Mouse (Mus musculus) left cerebral cortex, adult 2 months (tissue): Measurements from ENCODE around the gene Skiv2l. TPM values are rescaled to one million over a fixed set of nuclear protein-coding genes. Genes with fewer than 3 reads are reported as not detected.
A peak's percentile ranks its signal among the peaks of the same experiment; 100 is the strongest.

Experiments used
- DNase-seq, 2 experiments: peaks; one replicate each; pipeline ENCODE4 v3.0.0; 2021 to 2022; ENCODE audit warnings: low spot score in 2 of 2, mixed read lengths in 1 of 2; ENCODE audit errors: extremely low spot score in 1 of 2
- H3K27ac ChIP-seq: fragments of 200-600 bp; 2 replicates; pipeline ENCODE4 v1.8.1; 2022
- H3K4me3 ChIP-seq: fragments of 200-600 bp; 2 replicates; pipeline ENCODE4 v1.8.1; 2022
- CTCF ChIP-seq: fragments of 200-600 bp; IDR thresholded peaks from 2 replicates; pipeline ENCODE4 v1.8.1; 2022; ENCODE audit warnings: antibody characterized with exemption, mild to moderate bottlenecking, moderate library complexity
- intact Hi-C: fragments of 180-260 bp; cut with DNase I; formaldehyde crosslinking; loops from one replicate; pipeline ENCODE4 v1.15.1; 2025
- total RNA-seq, 2 experiments: library from RNA; stranded (reverse); gene quantifications; 2 replicates each; pipeline ENCODE4 v1.2.3; 2021

Gene Skiv2l
- total RNA-seq, 2 experiments from 2014 or later = 70.1 to 70.4 TPM

GRCm38 (mm10) chr17:34893072-34893824 is 43.2 kb upstream of the Skiv2l start:
- DNase-seq = no peak
- Histone ChIP-seq H3K27ac (peak overlapping the region; percentile 86), H3K4me3 (peak overlapping the region; percentile 69)
- no peak for TF ChIP-seq CTCF
- intact Hi-C loops = loop anchor here (2.0 to 10.0 kb wide), 4 partner anchors 38 to 768 kb away; partner anchors contain the start of genes Atp6v1g2 and Brd2

DNA sequence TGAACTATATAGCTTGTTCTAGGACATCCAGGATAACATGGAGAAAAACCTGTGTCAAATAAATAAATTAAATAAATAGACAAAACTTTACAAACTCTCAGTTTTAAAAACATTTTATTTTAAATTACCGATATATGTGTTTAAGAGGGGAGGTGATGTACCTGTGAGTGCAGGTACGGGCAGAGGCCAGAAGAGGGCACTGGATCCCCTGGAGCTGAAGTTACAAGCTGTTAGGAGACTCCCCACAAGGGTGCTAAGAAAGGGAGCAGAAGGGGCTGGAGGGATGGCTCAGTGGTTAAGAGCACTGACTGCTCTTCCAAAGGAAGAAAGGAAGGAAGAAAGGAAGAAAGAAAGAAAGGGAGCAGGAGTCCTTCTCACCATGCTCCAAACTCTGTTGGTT is 41.4 kb upstream of the Skiv2l start:
- no peak; the same call in 1 of the 2 replicates for TF ChIP-seq CTCF
- no peak overlapping the region for H3K27ac ChIP-seq
- intact Hi-C loops = loop anchor here (5.0 to 10.0 kb wide), 3 partner anchors 239 to 767 kb away; partner anchors contain the start of genes Atp6v1g2 and Brd2
- DNase-seq = no peak
- H3K4me3 ChIP-seq = no peak overlapping the region

DNA sequence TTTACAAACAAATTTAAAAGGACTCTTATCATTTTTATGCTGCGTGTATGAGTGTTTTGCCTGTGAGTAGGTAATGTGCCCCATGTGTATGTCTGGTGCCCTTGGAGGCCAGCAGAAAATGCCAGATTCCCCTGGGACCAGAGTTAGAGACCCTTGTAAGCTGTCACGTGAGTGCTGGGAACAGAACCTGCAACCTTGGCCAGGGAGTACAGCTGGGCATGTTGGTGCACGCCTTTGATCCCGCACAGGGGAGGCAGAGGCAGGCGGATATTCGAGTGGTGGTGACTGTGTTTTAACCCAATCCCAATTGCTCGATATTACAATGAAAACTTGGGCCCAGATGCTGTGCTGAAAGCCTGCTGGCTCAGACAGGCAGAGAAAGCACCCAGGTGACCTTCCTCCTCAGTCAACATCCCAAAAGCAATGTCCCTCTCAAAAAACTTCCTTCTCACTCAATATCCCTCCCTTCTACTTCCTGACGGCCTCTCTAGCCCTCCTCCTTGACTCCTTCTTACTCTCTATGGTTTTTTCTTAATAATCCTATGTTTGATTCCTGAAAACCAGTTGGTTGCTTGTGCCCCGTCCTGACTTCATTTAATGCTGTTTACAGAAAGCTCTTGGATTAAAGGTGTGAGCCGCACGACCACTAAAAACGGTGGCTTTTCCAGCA is 40.2 kb upstream of the Skiv2l start:
- H3K27ac ChIP-seq = no peak overlapping the region
- intact Hi-C loops = loop anchor here (5.0 to 10.0 kb wide), 3 partner anchors 238 to 765 kb away; partner anchors contain the start of genes Atp6v1g2 and Brd2
- DNase-seq = no peak
- H3K4me3 ChIP-seq = no peak overlapping the region
- no peak for TF ChIP-seq CTCF

DNA sequence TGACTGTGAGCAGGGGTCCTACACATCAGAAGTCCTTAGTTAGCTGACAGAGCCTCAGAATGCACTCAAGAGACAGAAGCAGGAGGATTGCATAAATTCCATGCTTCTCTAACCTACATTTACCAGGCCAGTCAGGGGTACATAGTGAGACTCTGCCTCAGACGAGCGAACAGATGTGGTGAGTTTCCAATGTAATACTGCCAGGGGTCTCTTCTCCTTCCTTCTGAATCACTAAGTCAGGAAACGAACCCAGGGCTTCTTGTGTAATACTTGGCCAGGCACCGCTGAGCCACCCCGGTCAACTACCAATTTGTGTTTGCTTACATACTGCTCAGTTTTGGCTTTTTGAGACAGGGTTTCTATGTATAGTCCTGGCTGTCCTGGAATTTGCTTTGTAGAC is 37.9 kb upstream of the Skiv2l start:
- DNase-seq = no peak

GRCm38 (mm10) chr17:34885615-34886014 is 35.6 kb upstream of the Skiv2l start:
- H3K27ac ChIP-seq = no peak overlapping the region
- H3K4me3 ChIP-seq = no peak overlapping the region
- no peak for DNase-seq
- intact Hi-C loops = no loop called here
- TF ChIP-seq CTCF = no peak

More for the DNA sequence above, 37.9 kb upstream of the Skiv2l start:
- no peak overlapping the region for H3K27ac ChIP-seq
- no peak for TF ChIP-seq CTCF
- intact Hi-C loops = no loop called here
- no peak overlapping the region for H3K4me3 ChIP-seq

GRCm38 (mm10) chr17:34884704-34885103 is 34.7 kb upstream of the Skiv2l start:
- Histone ChIP-seq H3K4me3 (no peak overlapping the region), H3K27ac (no peak overlapping the region)
- TF ChIP-seq CTCF = no peak
- DNase-seq = no peak
- intact Hi-C loops = no loop called here

DNA sequence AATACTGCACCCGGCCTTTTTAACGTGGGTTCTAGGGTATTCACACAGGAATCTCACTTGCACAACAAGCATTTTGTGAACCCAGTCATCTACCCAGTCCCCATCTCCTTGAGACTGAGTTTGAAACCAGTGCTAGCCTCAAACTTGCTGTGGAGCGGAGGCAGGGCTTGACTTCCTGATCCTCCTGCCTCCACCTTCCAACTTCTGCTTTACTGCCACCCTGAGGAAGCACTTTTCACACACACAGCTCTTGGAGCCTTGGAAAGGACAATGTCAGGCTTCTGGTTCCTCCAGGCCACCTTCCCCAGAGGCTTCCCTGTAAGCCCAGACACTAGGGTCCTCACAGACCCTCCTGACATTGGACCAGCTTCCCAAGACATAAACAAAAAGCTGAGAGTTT is 33.3 kb upstream of the Skiv2l start:
- no peak for TF ChIP-seq CTCF
- no peak overlapping the region for H3K4me3 ChIP-seq
- intact Hi-C loops = no loop called here
- H3K27ac ChIP-seq = no peak overlapping the region
- no peak for DNase-seq

DNA sequence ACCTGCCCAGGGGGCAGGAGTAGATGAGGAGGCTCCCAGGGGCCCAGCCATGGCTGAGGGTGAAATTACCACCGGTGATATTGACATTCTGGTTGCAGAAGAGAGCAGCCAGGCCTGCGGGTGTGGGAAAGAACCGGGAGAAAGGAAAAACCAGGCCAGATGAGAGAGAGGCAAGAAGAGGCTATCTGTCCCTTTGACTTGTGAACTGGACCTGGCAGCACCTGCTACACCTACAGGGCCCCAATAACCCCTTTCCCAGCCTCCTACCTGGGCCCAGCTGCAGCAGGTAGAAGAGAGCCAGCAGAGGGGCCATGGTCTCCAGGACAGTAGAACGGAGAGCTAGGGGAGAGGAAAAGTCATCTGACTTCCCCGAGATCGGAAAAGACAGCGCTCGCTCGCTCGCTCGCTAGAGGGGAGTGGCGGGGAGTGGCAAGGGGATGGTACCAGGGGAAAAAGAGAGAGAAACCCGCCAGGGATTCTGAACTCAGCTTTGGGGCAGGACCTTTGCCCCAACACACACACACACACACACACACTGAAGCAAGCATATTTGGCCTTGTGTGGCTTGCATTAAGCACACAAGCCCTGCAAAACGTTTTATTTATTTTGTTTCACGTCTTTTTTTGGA is 31.8 kb upstream of the Skiv2l start, which contains the start of gene Gm20547:
Gene Gm20547, minus strand, starts transcription at position 360 of the 628 bp plus-strand sequence.
- intact Hi-C loops = no loop called here
- DNase-seq = no peak

DNA sequence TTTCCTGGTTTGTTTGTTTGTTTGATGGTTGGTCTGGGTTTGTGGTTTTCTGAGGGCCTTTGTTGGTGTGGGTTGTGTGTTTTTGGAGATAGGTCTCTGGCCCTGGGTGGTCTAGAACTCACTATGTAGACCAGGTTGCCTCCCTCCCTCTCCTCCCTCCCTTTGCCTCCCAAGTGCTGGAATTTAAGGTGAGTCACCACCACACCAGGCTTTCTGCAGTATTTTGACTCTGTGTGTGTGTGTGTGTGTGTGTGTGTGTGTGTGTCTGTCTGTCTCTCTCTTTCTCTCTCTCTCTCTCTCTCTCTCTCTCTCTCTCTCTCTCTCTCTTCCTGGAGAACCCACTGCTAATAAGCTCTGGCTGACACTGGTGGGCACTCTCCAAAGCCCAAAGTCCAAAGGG is 31.2 kb upstream of the Skiv2l start:
- Histone ChIP-seq H3K4me3 (no peak overlapping the region), H3K27ac (no peak overlapping the region)
- intact Hi-C loops = no loop called here
- DNase-seq = no peak
- TF ChIP-seq CTCF = no peak

More for the DNA sequence above, 31.8 kb upstream of the Skiv2l start, which contains the start of gene Gm20547:
- no peak for TF ChIP-seq CTCF
- Histone ChIP-seq H3K4me3 (no peak within 1 kb of the TSS), H3K27ac (no peak within 1 kb of the TSS)

DNA sequence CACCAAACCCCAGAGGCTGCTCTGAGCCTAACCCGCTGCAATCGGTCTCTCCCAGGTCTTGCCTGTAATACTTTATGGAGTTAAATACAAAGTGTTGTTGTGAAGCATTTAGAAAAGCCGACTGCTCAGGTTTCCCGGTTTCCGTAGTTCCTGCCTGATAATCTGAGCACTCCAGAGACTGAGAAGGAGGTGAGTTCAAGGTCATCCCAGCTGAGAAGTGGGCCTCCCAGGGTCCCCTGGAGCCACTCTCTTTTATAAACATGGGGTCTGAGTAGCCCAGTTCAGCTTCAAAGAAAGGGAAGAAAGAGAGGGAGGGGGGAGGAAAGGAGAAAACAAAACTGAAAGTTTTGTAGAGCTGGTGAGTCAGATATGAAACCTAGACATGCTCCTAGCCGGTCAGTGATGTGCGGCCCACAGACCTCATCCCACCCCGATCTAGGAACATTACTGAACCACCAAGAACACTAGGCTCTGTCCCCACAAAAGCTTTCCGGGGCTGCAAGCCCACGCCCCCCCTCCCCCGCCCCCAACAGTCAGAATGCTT is 29.4 kb upstream of the Skiv2l start, which contains the start of gene Zbtb12:
Gene Zbtb12, plus strand, starts transcription at position 148 of the 544 bp plus-strand sequence.
- intact Hi-C loops = loop anchor here (10.0 kb wide), 1 partner anchor 155 kb away; no protein-coding TSS in a partner anchor
- DNase-seq = no peak
- Histone ChIP-seq H3K27ac (no peak within 1 kb of the TSS), H3K4me3 (no peak within 1 kb of the TSS)
- TF ChIP-seq CTCF = no peak

GRCm38 (mm10) chr17:34874321-34874720 is 24.3 kb upstream of the Skiv2l start:
- H3K4me3 ChIP-seq = no peak overlapping the region
- no peak for TF ChIP-seq CTCF
- intact Hi-C loops = loop anchor here (10.0 kb wide), 1 partner anchor 150 kb away; no protein-coding TSS in a partner anchor

More at GRCm38 (mm10) chr17:34874321-34874720, 24.3 kb upstream of the Skiv2l start:
- no peak overlapping the region for H3K27ac ChIP-seq
- DNase-seq = no peak
